Mouse (Mus musculus) hindbrain, postnatal 0 days (tissue): ENCODE results near the gene Cpa5. TPM values are rescaled to one million over a fixed set of nuclear protein-coding genes. Genes with fewer than 3 reads are reported as not detected.

Experiments
- ATAC-seq: fragments of 200-750 bp; cut with Nextera tagmentation; 2 replicates; pipeline ENCODE4 v1.8.0; 2017; ENCODE audit warnings: mild to moderate bottlenecking, moderate TSS enrichment, moderate library complexity
- DNase-seq: peaks from one replicate; pipeline ENCODE4 v3.0.0-alpha.2; 2015; ENCODE audit warnings: low spot score
- H3K27ac ChIP-seq: fragments of 300-500 bp; sonication (generic); 2 replicates; pipeline ENCODE4 v1.5.1; 2014; ENCODE audit warnings: mild to moderate bottlenecking
- H3K27me3 ChIP-seq: fragments of 300-500 bp; sonication (generic); 2 replicates; pipeline ENCODE4 v1.6.1; 2014; ENCODE audit warnings: low read length, mixed read lengths; ENCODE audit not compliant: insufficient read depth
- H3K36me3 ChIP-seq: fragments of 300-500 bp; sonication (generic); 2 replicates; pipeline ENCODE4 v1.6.1; 2014; ENCODE audit warnings: low read length, mixed read lengths; ENCODE audit not compliant: insufficient read depth
- H3K4me1 ChIP-seq: fragments of 300-500 bp; sonication (generic); 2 replicates; pipeline ENCODE4 v1.6.1; 2014; ENCODE audit warnings: antibody characterized with exemption, low read length, mixed read lengths; ENCODE audit not compliant: insufficient read depth
- H3K4me2 ChIP-seq: fragments of 300-500 bp; sonication (generic); 2 replicates; pipeline ENCODE4 v1.6.1; 2014; ENCODE audit warnings: low read depth, mild to moderate bottlenecking, low read length, moderate library complexity, mixed read lengths
- H3K4me3 ChIP-seq: fragments of 300-500 bp; sonication (generic); 2 replicates; pipeline ENCODE4 v1.5.1; 2014; ENCODE audit warnings: low read length
- H3K9ac ChIP-seq: fragments of 300-500 bp; sonication (generic); replicated peaks from 2 replicates; pipeline ENCODE4 v1.6.1; 2014; ENCODE audit warnings: mild to moderate bottlenecking, low read length, moderate library complexity, mixed read lengths
- H3K9me3 ChIP-seq: fragments of 300-500 bp; sonication (generic); 2 replicates; pipeline ENCODE4 v1.6.1; 2016; ENCODE audit warnings: low read length, mixed read lengths
- CTCF ChIP-seq: IDR thresholded peaks from 2 replicates; pipeline ENCODE4 v1.5.1; 2016; ENCODE audit warnings: antibody characterized with exemption, control low read depth, low read depth
- WGBS: fragments of 180-500 bp; shearing (Covaris S2); extraction: QIAGEN DNeasy Blood & Tissue Kit; methylation state at CpG from one replicate; pipeline ENCODE4 v1.1.7; 2014; 5-methylcytosine and 5-hydroxymethylcytosine counted together
- polyA plus RNA-seq: library from polyadenylated mRNA; unstranded; fragments of >200 nt; fragmentation: Nextera tagmentation; extraction: Ambion mirVana; gene quantifications from 2 replicates; pipeline ENCODE4 v1.2.1, GENCODE M21; 2015
- total RNA-seq: library from RNA; depleted of rRNA; stranded (reverse); fragments of >200 nt; gene quantifications from 2 replicates; pipeline ENCODE4 v1.2.3, GENCODE M21; 2014

Gene Cpa5
- total and polyA plus RNA-seq, 2 experiments from 2014 or later, result not detected

DNA sequence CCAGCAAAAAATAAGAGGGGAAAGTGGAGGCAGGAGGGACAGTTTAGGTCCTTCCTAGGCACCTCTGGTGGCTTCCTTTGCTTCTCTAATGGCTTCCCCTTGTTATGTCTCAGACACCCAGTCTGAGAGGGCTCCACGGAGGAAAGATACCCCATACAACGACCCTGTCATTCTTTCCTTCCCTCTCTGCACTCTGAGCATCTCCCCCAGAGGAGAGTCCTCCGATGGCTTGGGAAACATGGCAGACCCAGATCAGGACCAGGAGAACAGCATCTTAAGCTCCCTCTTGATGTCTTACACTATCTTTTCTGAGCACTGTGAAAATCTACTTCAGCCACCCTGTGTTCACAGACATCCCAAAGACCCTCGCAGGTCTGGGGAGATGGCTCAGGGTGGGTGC lies 4.9 kb downstream of the Cpa5 start:
- Histone ChIP-seq H3K9ac (no peak overlapping the region), H3K9me3 (no peaks in the 10 kb centered on the region), H3K27ac (no peak overlapping the region), H3K4me1 (peaks cover 11% of the 10 kb centered on the region; the same call in 1 of the 2 replicates), H3K36me3 (no peaks in the 10 kb centered on the region), H3K4me3 (no peak overlapping the region), H3K4me2 (no peak overlapping the region), H3K27me3 (no peaks in the 10 kb centered on the region)
- no peak for ATAC-seq
- DNase-seq, result no peak
- TF ChIP-seq CTCF, result no peak
- WGBS, result 35% methylated on average over 4 of the region's 4 CpGs

DNA sequence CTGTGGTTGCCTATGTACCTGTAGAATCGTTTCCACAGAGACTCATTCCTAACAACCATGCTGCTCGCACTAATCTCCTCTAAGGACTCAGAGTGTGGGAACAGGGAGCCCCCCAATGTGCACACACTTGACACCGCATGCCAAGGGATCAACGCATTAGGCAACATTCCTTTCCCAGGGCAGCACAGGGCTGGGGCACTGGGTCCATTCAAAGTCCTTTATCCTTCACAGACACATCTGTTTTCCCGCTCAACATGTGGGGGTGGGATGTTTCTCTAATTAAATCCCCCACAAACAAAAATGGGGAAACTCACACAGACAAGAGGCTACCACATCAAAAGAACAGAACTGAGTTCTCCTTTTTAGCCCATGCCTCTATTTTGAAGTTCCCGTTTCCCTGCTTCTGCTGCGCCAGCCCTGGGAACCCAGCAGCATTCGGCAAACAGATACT lies 5.7 kb downstream of the Cpa5 start:
- H3K4me3 ChIP-seq, result no peak overlapping the region
- ATAC-seq (no peak), DNase-seq (no peak)
- no peak overlapping the region for H3K9ac ChIP-seq
- peaks cover 11% of the 10 kb centered on the region; the same call in 1 of the 2 replicates for H3K4me1 ChIP-seq
- WGBS, result 11% methylated on average over 8 of the region's 8 CpGs
- TF ChIP-seq CTCF, result no peak
- H3K9me3 ChIP-seq, result no peaks in the 10 kb centered on the region
- peak overlapping the region; percentile 54; the same call in 1 of the 2 replicates for H3K27ac ChIP-seq
- no peaks in the 10 kb centered on the region for H3K36me3 ChIP-seq
- H3K27me3 ChIP-seq, result no peaks in the 10 kb centered on the region
- peak overlapping the region; percentile 65; the same call in 1 of the 2 replicates for H3K4me2 ChIP-seq

DNA sequence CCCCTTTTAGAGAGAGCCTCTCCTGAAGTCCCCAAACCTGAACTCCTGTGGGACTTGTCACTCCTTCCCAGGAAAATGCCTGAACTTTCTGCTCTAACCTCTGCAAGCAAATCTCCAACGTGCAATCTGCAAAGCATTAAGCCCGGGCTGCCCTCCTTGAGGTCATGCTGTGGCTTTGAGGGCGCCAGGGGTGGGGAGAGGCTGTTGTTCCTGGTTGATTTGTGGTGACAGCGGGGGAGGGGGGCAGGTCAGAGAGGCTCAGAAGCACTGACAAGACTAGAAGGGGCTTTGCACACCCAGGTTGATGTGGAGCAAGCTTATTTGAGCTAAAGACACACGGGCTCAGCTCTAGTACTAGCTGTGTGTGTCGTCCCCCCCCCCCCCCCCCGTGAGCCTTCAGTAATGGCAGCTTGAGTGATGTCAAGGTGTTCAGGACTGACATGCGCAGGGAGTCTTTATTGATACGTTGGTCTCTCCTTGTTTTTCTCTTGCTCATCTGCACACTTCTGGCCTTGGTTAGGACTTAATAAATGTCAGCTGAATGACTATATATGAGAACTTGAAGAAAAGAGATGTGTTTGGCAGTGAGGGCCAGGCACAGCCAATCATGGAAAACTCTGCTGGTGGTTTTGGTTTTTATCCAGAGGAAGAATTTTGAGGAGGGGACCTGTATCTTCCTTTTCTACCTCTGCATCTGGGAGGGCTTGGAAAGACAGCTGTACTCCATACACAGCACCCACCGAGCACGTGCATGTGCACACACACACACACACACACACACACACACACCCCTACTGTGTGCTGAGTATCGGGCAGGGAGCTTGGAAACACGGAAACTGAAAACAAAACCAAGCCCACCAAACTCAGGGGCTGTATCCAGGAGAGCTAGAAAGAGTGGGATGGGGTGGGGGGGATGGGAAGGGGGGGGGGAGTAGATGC lies 6.5 kb downstream of the Cpa5 start:
- H3K36me3 ChIP-seq, result no peaks in the 10 kb centered on the region
- TF ChIP-seq CTCF, result no peak
- H3K9me3 ChIP-seq, result no peaks in the 10 kb centered on the region
- no peaks in the 10 kb centered on the region for H3K27me3 ChIP-seq
- WGBS, result 9% methylated on average over 13 of the region's 13 CpGs
- peak; percentile 5; the same call in 1 of the 2 replicates for ATAC-seq
- H3K4me2 ChIP-seq, result peak overlapping the region; percentile 65
- peak overlapping the region; percentile 34; the same call in 1 of the 2 replicates for H3K9ac ChIP-seq
- peak overlapping the region; percentile 25 for H3K4me3 ChIP-seq
- peak; percentile 10 for DNase-seq
- peak overlapping the region; percentile 54; the same call in 1 of the 2 replicates for H3K27ac ChIP-seq
- peaks cover 11% of the 10 kb centered on the region; the same call in 1 of the 2 replicates for H3K4me1 ChIP-seq

DNA sequence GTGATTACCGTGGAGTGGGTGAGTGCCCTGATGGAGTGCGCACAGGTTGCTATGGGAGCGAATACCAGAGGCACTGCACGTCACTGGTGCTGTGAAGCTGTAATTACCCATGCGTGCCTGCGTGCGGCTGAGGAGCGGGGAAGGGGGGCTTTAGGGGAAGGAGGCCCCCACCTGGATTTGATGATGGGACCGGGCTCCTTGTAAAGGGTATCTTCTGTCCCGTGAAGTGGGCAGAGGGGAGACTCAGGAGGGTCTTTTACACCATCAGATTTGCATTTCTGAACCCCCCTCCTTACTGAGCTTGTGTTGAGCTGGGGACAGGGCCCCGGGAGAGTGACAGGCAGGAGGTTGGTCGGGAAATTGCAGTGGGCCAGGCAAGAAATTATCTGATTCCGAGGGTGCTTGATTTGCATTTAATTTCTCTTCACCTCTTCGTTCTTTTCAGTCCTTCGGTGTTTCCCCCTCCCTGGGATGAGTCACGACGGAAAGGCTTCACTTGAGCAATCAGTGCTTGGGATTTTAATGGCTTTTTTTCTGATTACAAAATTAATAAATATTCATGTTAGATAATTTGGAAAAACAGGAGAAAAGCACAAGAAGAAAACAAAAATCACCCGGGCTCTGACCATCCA lies 7.3 kb downstream of the Cpa5 start:
- Histone ChIP-seq H3K4me1 (peaks cover 11% of the 10 kb centered on the region; the same call in 1 of the 2 replicates), H3K27ac (peak overlapping the region; percentile 46; the same call in 1 of the 2 replicates), H3K4me3 (peak overlapping the region; percentile 25), H3K4me2 (peak overlapping the region; percentile 65), H3K27me3 (no peaks in the 10 kb centered on the region), H3K9me3 (no peaks in the 10 kb centered on the region), H3K36me3 (no peaks in the 10 kb centered on the region), H3K9ac (peak overlapping the region; percentile 34)
- ATAC-seq, result peak; percentile 94
- peak; percentile 46; the same call in 1 of the 2 replicates for TF ChIP-seq CTCF
- DNase-seq, result peak; percentile 81
- WGBS, result 3% methylated on average over 18 of the region's 18 CpGs

DNA sequence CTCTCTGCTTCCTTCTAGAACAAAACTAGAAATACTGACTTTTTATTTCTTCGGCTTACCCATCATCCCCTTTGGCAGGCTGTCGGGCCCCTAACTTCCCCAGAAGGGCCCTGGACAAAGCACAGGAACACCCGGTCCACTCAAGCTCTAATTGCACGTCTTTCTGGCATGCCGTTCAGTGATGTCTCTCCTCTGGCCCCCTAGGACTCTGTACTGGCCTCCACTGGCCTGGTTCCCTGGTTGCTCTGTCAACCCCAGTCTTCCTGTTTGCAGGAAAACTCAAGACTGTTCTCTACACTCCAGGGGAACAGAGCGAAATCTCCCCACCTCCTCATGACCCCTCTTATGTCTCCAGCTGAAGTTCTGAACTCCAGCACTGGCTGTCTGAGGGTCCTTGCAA lies 7.9 kb downstream of the Cpa5 start:
- no peak overlapping the region for H3K9ac ChIP-seq
- no peaks in the 10 kb centered on the region for H3K36me3 ChIP-seq
- ATAC-seq, result no peak
- WGBS, result 26% methylated on average over 6 of the region's 6 CpGs
- peak overlapping the region; percentile 46; the same call in 1 of the 2 replicates for H3K27ac ChIP-seq
- H3K9me3 ChIP-seq, result no peaks in the 10 kb centered on the region
- H3K27me3 ChIP-seq, result no peaks in the 10 kb centered on the region
- peaks cover 11% of the 10 kb centered on the region; the same call in 1 of the 2 replicates for H3K4me1 ChIP-seq
- H3K4me2 ChIP-seq, result peak overlapping the region; percentile 65; the same call in 1 of the 2 replicates
- H3K4me3 ChIP-seq, result no peak overlapping the region
- no peak for TF ChIP-seq CTCF
- no peak for DNase-seq

DNA sequence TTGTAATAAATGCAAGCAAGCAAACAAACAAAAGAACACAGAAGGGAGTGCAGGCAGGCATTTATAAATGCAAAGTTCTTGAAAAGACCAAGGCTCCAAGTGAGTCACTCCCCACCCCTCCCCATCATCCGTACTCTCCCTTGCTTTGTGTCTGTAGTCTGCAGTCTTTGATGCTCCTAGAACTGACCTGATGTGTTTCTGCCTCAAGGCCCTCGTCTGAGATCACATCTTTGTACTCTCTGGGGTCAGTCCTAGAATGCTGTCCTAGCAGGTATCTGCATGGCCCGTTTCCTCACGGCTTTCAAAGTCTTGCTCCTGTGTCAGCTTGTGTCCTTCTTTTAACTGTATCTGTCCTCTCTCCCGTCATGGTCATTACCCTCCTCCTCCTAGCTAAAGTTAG lies 8.8 kb downstream of the Cpa5 start:
- ATAC-seq, result no peak
- Histone ChIP-seq H3K9me3 (no peaks in the 10 kb centered on the region), H3K27me3 (no peaks in the 10 kb centered on the region), H3K4me2 (no peak overlapping the region), H3K4me1 (peaks cover 11% of the 10 kb centered on the region; the same call in 1 of the 2 replicates), H3K36me3 (no peaks in the 10 kb centered on the region), H3K4me3 (no peak overlapping the region), H3K9ac (no peak overlapping the region), H3K27ac (no peak overlapping the region)
- WGBS, result 60% methylated on average over 5 of the region's 5 CpGs
- TF ChIP-seq CTCF, result no peak
- DNase-seq, result no peak
